Mouse (Mus musculus): ENCODE data around the gene Gm13306. TPM values are rescaled to one million over a fixed set of nuclear protein-coding genes. Genes with fewer than 3 reads are reported as not detected.

Gm13306 gene
- polyA plus RNA-seq (2017; shearing (Covaris generic)) = not detected

GRCm38 (mm10) chr4:42153136-42153535 is at the start of gene Gm13306:
TSS of gene Gm13306 (plus strand) at chr4:42153436.

GRCm38 (mm10) chr4:42114517-42114916 is 38.7 kb upstream of the Gm13306 start, which contains the start of gene Gm13304:
TSS of gene Gm13304 (plus strand) at chr4:42114817.

GRCm38 (mm10) chr4:42168503-42168902 is 15.3 kb downstream of the Gm13306 start, which contains the start of gene Gm13305:
TSS of gene Gm13305 (minus strand) at chr4:42168603.

Other genes starting within 250 kb of the Gm13306 start
- gene Gm21541, start 249.8 kb upstream of the Gm13306 start, polyA plus RNA-seq (2017; shearing (Covaris generic)) = not detected
- gene Gm20878, start 211.9 kb upstream of the Gm13306 start, polyA plus RNA-seq (2017; shearing (Covaris generic)) = 2.4 TPM
- 0.10 TPM for gene Fam205a4, start 187.4 kb upstream of the Gm13306 start, polyA plus RNA-seq (2017; shearing (Covaris generic))
- not detected for gene Gm21093, start 118.7 kb upstream of the Gm13306 start, polyA plus RNA-seq (2017; shearing (Covaris generic))
- not detected for gene Gm3893, start 62.2 kb upstream of the Gm13306 start, polyA plus RNA-seq (2017; shearing (Covaris generic))
- gene Gm13304, start 38.6 kb upstream of the Gm13306 start, polyA plus RNA-seq (2017; shearing (Covaris generic)) = not detected
- gene Gm13305, start 15.2 kb downstream of the Gm13306 start, polyA plus RNA-seq (2017; shearing (Covaris generic)) = not detected
- gene Gm10600, start 87.2 kb downstream of the Gm13306 start, polyA plus RNA-seq (2017; shearing (Covaris generic)) = not detected
- gene Ccl21b, start 102.3 kb downstream of the Gm13306 start, polyA plus RNA-seq (2017; shearing (Covaris generic)) = not detected
- gene Gm21953, start 140.8 kb downstream of the Gm13306 start, polyA plus RNA-seq (2017; shearing (Covaris generic)) = not detected
- gene Fam205a3, start 164.9 kb downstream of the Gm13306 start, polyA plus RNA-seq (2017; shearing (Covaris generic)) = not detected

Data from inflammation-experienced regulatory T-cells, adult 16 weeks (primary cell).